Mouse (Mus musculus): ENCODE results near the gene Stmn1.
"Not testable (repeated sequence)": the region's sequence is repeated elsewhere in the genome, so short reads cannot be mapped to it uniquely, and the experiment has no call there.

Stmn1 gene

GRCm38 (mm10) chr4:134488211-134488610 is 20.1 kb downstream of the Stmn1 start:
- DNase-seq (ENCODE audit: low spot score) = no peak

GRCm38 (mm10) chr4:134489986-134490665 is 22.0 kb downstream of the Stmn1 start:
- DNase-seq (ENCODE audit: low spot score) = no peak

GRCm38 (mm10) chr4:134491716-134492115 is 23.6 kb downstream of the Stmn1 start:
- DNase-seq (ENCODE audit: low spot score) = peak; percentile 61

- not testable (repeated sequence) for DNase-seq (ENCODE audit: low spot score)
Measured at GRCm38 (mm10) chr4:134494161-134494560, 26.0 kb downstream of the Stmn1 start.

GRCm38 (mm10) chr4:134494780-134495545 is 26.8 kb downstream of the Stmn1 start:
- peak; percentile 53 for DNase-seq (ENCODE audit: low spot score)

GRCm38 (mm10) chr4:134495546-134495923 is 27.4 kb downstream of the Stmn1 start:
- DNase-seq (ENCODE audit: low spot score) = no peak

GRCm38 (mm10) chr4:134496595-134497210 is 28.6 kb downstream of the Stmn1 start, which contains the start of gene Paqr7:
Gene Paqr7 (plus strand): TSS chr4:134496697.
- peak; percentile 85 for DNase-seq (ENCODE audit: low spot score)

- no peak for DNase-seq (ENCODE audit: low spot score)
Measured at GRCm38 (mm10) chr4:134497223-134497622, 29.1 kb downstream of the Stmn1 start.

- peak; percentile 56 for DNase-seq (ENCODE audit: low spot score)
Measured at GRCm38 (mm10) chr4:134497986-134498731, 30.0 kb downstream of the Stmn1 start.

- DNase-seq (ENCODE audit: low spot score) = not testable (repeated sequence)
Measured at GRCm38 (mm10) chr4:134498983-134499382, 30.9 kb downstream of the Stmn1 start.

- no peak for DNase-seq (ENCODE audit: low spot score)
Measured at GRCm38 (mm10) chr4:134501095-134501494, 33.0 kb downstream of the Stmn1 start.

- DNase-seq (ENCODE audit: low spot score) = no peak
Measured at GRCm38 (mm10) chr4:134503686-134504357, 35.7 kb downstream of the Stmn1 start.

GRCm38 (mm10) chr4:134505303-134505789 is 37.2 kb downstream of the Stmn1 start:
- no peak for DNase-seq (ENCODE audit: low spot score)

- no peak for DNase-seq (ENCODE audit: low spot score)
Measured at GRCm38 (mm10) chr4:134505966-134506594, 38.0 kb downstream of the Stmn1 start.

GRCm38 (mm10) chr4:134506713-134507112 is 38.6 kb downstream of the Stmn1 start:
- no peak for DNase-seq (ENCODE audit: low spot score)

- DNase-seq (ENCODE audit: low spot score) = no peak
Measured at GRCm38 (mm10) chr4:134510396-134510795, 42.3 kb downstream of the Stmn1 start.

GRCm38 (mm10) chr4:134510845-134511411 is 42.8 kb downstream of the Stmn1 start, which contains the start of gene Aunip:
Gene Aunip (plus strand): TSS chr4:134510999.
- peak; percentile 99 for DNase-seq (ENCODE audit: low spot score)

- no peak for DNase-seq (ENCODE audit: low spot score)
Measured at GRCm38 (mm10) chr4:134511730-134512129, 43.6 kb downstream of the Stmn1 start.

GRCm38 (mm10) chr4:134512798-134513197 is 44.7 kb downstream of the Stmn1 start:
- DNase-seq (ENCODE audit: low spot score) = peak; percentile 90

- DNase-seq (ENCODE audit: low spot score) = no peak
Measured at GRCm38 (mm10) chr4:134514309-134514930, 46.3 kb downstream of the Stmn1 start.

Measured in testis, postnatal 10 days (tissue).